Mouse (Mus musculus) embryonic facial prominence, embryonic 14.5 days (tissue): ENCODE data around the gene Lamtor2. TPM values are rescaled to one million over a fixed set of nuclear protein-coding genes. Genes with fewer than 3 reads are reported as not detected.
"Not testable (repeated sequence)": the region's sequence is repeated elsewhere in the genome, so short reads cannot be mapped to it uniquely, and the experiment has no call there.

ENCODE experiments used
- ATAC-seq: fragments of 200-750 bp; cut with Nextera tagmentation; 2 replicates; pipeline ENCODE4 v1.8.0; 2017; ENCODE audit warnings: low read depth, moderate number of reproducible peaks, moderate TSS enrichment
- DNase-seq: peaks from one replicate; pipeline ENCODE4 v3.0.0-alpha.2; 2015; ENCODE audit warnings: low spot score
- H3K27ac ChIP-seq: fragments of 300-500 bp; sonication (generic); replicated peaks from 2 replicates; pipeline ENCODE4 v1.5.1; 2014; ENCODE audit warnings: low read depth, mild to moderate bottlenecking, low read length, moderate library complexity
- H3K27me3 ChIP-seq: fragments of 300-500 bp; sonication (generic); replicated peaks from 2 replicates; pipeline ENCODE4 v1.6.1; 2014; ENCODE audit warnings: low read length; ENCODE audit not compliant: control insufficient read depth, insufficient read depth
- H3K36me3 ChIP-seq: fragments of 300-500 bp; sonication (generic); 2 replicates; pipeline ENCODE4 v1.6.1; 2014; ENCODE audit warnings: low read length, mixed read lengths; ENCODE audit not compliant: control insufficient read depth, insufficient read depth
- H3K4me1 ChIP-seq: fragments of 300-500 bp; sonication (generic); 2 replicates; pipeline ENCODE4 v1.6.1; 2014; ENCODE audit warnings: antibody characterized with exemption, low read length; ENCODE audit not compliant: control insufficient read depth, insufficient read depth
- H3K4me2 ChIP-seq: fragments of 300-500 bp; sonication (generic); 2 replicates; pipeline ENCODE4 v1.6.1; 2014; ENCODE audit warnings: low read depth, mild to moderate bottlenecking, low read length, moderate library complexity, mixed read lengths
- H3K4me3 ChIP-seq: fragments of 300-500 bp; sonication (generic); 2 replicates; pipeline ENCODE4 v1.5.1; 2014; ENCODE audit warnings: low read depth, mild to moderate bottlenecking, low read length
- H3K9ac ChIP-seq: fragments of 300-500 bp; sonication (generic); 2 replicates; pipeline ENCODE4 v1.6.1; 2014; ENCODE audit warnings: low read depth, mild to moderate bottlenecking, low read length, moderate library complexity, mixed read lengths
- H3K9me3 ChIP-seq: fragments of 300-500 bp; sonication (generic); 2 replicates; pipeline ENCODE4 v1.6.1; 2016; ENCODE audit warnings: low read length; ENCODE audit not compliant: control insufficient read depth
- WGBS: fragments of 180-500 bp; shearing (Covaris S2); extraction: QIAGEN DNeasy Blood & Tissue Kit; methylation state at CpG from one replicate; pipeline ENCODE4 v1.1.7; 2014; 5-methylcytosine and 5-hydroxymethylcytosine counted together
- polyA plus RNA-seq: library from polyadenylated mRNA; unstranded; fragments of >200 nt; fragmentation: Nextera tagmentation; extraction: Ambion mirVana; gene quantifications from 2 replicates; pipeline ENCODE4 v1.2.1, GENCODE M21; 2014

The Lamtor2 gene
- polyA plus RNA-seq, 1 experiment from 2014 or later = 107 TPM

DNA sequence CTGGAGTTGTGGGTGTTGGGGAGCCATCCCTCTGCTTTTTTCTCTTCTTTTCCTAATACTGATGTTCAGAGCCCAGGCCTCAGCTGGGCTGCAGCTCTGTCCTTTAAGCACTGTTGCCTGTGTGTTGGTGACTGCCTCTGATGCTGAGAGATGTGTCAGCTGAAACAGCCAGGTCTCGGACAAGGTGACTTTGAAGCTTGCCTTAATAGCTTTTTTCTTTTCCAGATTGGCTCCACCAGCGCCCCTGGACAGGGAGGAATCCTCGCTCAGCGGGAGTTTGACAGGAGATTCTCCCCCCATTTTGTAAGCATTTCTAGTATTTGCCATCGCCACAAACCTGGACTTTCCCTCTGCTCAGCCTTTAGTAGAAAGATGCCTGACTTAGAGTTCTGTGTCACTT is 33.8 kb upstream of the Lamtor2 start:
- no peak overlapping the region for H3K4me2 ChIP-seq
- no peak overlapping the region for H3K27ac ChIP-seq
- WGBS = 92% methylated on average over 5 of the region's 5 CpGs
- H3K9ac ChIP-seq = no peak overlapping the region
- peaks cover 65% of the 10 kb centered on the region for H3K36me3 ChIP-seq
- H3K4me1 ChIP-seq = peaks cover 7% of the 10 kb centered on the region; the same call in 1 of the 2 replicates
- no peak overlapping the region for H3K4me3 ChIP-seq
- ATAC-seq (no peak), DNase-seq (no peak)
- no peaks in the 10 kb centered on the region for H3K9me3 ChIP-seq
- no peaks in the 10 kb centered on the region for H3K27me3 ChIP-seq

- no peak overlapping the region for H3K4me2 ChIP-seq
- WGBS = 90% methylated on average over 6 of the region's 6 CpGs
- H3K4me3 ChIP-seq = no peak overlapping the region
- no peaks in the 10 kb centered on the region for H3K27me3 ChIP-seq
- peaks cover 5% of the 10 kb centered on the region; the same call in 1 of the 2 replicates for H3K4me1 ChIP-seq
- H3K27ac ChIP-seq = no peak overlapping the region
- no peak overlapping the region for H3K9ac ChIP-seq
- peaks cover 73% of the 10 kb centered on the region for H3K36me3 ChIP-seq
- DNase-seq = no peak
- no peaks in the 10 kb centered on the region for H3K9me3 ChIP-seq
- ATAC-seq = no peak
Observed at GRCm38 (mm10) chr3:88585769-88586168, 32.9 kb upstream of the Lamtor2 start.

DNA sequence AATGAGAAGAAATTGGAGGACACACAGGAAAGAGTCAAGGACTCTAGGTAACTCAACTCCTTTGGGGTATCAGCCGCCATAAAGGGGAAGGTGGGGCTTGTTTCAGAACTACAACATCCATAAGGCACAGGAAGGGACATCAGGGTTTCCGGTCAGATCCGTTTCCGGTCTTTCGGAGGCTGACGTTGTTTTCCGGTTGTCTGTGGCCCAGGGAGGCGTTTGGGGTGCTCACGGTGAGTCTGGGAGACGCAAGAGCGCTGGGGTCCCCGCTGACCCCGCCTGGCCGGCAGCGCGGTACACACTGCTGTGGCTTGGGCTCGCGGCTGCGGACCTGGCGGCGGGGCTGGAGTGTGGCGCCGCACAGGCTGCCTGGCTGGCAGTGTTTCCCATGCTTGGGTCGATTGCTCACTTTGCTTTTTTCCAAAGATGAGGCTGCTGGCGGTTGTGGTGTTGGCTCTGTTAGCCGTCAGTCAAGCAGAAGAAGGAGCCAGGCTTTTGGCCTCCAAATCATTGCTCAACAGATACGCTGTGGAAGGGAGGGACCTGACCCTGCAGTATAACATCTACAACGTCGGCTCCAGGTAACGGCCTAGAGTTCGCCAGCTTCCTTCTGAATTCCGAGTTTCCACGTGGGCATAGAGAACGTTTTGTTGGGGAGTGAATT is 26.7 kb upstream of the Lamtor2 start:
- H3K4me2 ChIP-seq = peak overlapping the region; percentile 60
- ATAC-seq (peak; percentile 82), DNase-seq (peak; percentile 93)
- peak overlapping the region; percentile 86 for H3K9ac ChIP-seq
- H3K27ac ChIP-seq = no peak overlapping the region; the same call in 1 of the 2 replicates
- no peaks in the 10 kb centered on the region for H3K27me3 ChIP-seq
- H3K36me3 ChIP-seq = peaks cover 36% of the 10 kb centered on the region
- H3K4me3 ChIP-seq = peak overlapping the region; percentile 81
- H3K9me3 ChIP-seq = no peaks in the 10 kb centered on the region
- whole genome bisulfite sequencing = 1% methylated on average over 33 of the region's 34 CpGs
- peaks cover 8% of the 10 kb centered on the region; the same call in 1 of the 2 replicates for H3K4me1 ChIP-seq

- no peak for ATAC-seq
- peak overlapping the region; percentile 81 for H3K4me3 ChIP-seq
- H3K9ac ChIP-seq = peak overlapping the region; percentile 86; the same call in 1 of the 2 replicates
- no peak overlapping the region for H3K27ac ChIP-seq
- no peak for DNase-seq
- no peaks in the 10 kb centered on the region for H3K9me3 ChIP-seq
- H3K27me3 ChIP-seq = no peaks in the 10 kb centered on the region
- H3K4me1 ChIP-seq = peaks cover 8% of the 10 kb centered on the region; the same call in 1 of the 2 replicates
- peak overlapping the region; percentile 60 for H3K4me2 ChIP-seq
- WGBS = 48% methylated on average over 8 of the region's 8 CpGs
- H3K36me3 ChIP-seq = peaks cover 30% of the 10 kb centered on the region
Observed at GRCm38 (mm10) chr3:88578498-88579424, 25.9 kb upstream of the Lamtor2 start.

- H3K27me3 ChIP-seq, H3K4me3 ChIP-seq, H3K9me3 ChIP-seq, H3K9ac ChIP-seq, H3K27ac ChIP-seq, ATAC-seq, DNase-seq, H3K4me1 ChIP-seq, H3K4me2 ChIP-seq: not testable (repeated sequence)
- WGBS = 82% methylated on average over 5 of the region's 5 CpGs
- H3K36me3 ChIP-seq = peaks cover 21% of the 10 kb centered on the region
Observed at GRCm38 (mm10) chr3:88577846-88578245, 25.0 kb upstream of the Lamtor2 start.

DNA sequence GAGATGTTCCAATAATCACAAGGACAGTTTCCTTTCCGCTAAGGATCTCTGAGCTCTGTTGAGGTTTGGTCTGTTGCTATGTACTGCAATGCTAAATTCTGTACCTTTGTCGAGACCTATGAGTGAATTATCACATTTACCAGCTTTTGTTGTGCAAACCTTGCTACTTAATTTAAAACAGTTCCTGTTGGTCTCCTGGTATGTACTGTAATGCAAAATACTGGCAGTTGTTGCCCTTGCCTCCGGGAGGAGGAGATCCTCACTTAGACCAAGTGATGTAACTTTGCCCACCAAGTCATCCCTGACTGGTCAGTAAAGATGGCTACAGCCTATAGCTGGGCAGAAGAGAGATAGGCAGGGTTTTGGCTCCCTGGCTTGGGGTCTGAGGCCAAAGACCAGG is 22.7 kb upstream of the Lamtor2 start, which contains the start of gene Ssr2:
Gene Ssr2, plus strand, starts transcription at position 337 of the 400 bp plus-strand sequence.
- Histone ChIP-seq H3K4me3 (no peak within 1 kb of the TSS), H3K4me1 (peaks cover 8% of the 10 kb centered on the region; the same call in 1 of the 2 replicates), H3K9ac (no peak within 1 kb of the TSS), H3K9me3 (no peaks in the 10 kb centered on the region), H3K36me3 (no peaks in the 10 kb centered on the region), H3K4me2 (no peak within 1 kb of the TSS), H3K27ac (no peak within 1 kb of the TSS), H3K27me3 (no peaks in the 10 kb centered on the region)
- 80% methylated on average over 3 of the region's 3 CpGs for WGBS
- ATAC-seq = no peak
- no peak for DNase-seq

DNA sequence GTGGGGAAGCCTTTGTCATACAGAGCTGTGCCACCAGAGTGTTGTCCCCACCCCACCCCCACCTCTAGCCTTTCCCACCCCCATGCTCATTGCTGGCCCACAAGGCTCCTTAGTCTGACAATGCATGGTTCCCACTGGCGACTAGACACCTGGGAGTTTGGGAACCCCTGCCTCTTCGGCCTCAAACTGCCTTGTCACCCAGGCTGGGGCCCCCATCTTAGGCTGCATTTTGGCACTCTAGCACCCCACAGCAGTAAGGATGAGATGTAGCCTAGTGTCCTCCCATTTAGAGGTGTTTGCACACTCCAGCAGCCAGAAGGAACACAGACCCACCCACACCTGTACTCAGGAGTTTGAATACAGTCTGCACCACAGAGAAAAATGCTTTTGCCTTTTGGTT is 20.9 kb upstream of the Lamtor2 start:
- WGBS = 85% methylated on average over 2 of the region's 2 CpGs
- H3K9me3 ChIP-seq = no peaks in the 10 kb centered on the region
- no peak overlapping the region for H3K4me3 ChIP-seq
- H3K27me3 ChIP-seq = no peaks in the 10 kb centered on the region
- no peak overlapping the region for H3K27ac ChIP-seq
- no peak overlapping the region for H3K4me2 ChIP-seq
- H3K9ac ChIP-seq = no peak overlapping the region
- peaks cover 15% of the 10 kb centered on the region for H3K36me3 ChIP-seq
- no peaks in the 10 kb centered on the region for H3K4me1 ChIP-seq
- DNase-seq (no peak), ATAC-seq (no peak)

DNA sequence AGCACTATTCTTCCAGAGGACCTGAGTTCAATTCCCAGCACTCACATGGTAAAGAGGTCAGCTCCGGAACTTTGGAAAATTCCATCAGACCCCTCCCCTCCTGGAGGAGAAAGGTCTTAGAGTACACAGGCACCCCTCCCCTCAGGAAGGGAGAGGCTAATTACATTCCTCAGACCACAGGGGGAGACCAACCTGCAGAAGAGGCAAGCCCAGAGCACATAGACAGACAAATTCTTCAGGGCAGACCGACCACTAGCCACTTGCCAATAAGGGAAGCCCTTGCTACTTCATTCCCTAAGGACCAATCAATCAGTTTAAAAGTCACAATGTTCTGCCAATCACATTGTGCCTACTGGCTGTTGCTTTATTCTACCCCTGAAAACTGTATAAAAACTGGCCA is 20.0 kb upstream of the Lamtor2 start:
- no peak overlapping the region for H3K4me3 ChIP-seq
- DNase-seq (no peak), ATAC-seq (no peak)
- H3K4me2 ChIP-seq = no peak overlapping the region
- peaks cover 25% of the 10 kb centered on the region for H3K36me3 ChIP-seq
- H3K27ac ChIP-seq = no peak overlapping the region
- no peaks in the 10 kb centered on the region for H3K9me3 ChIP-seq
- no peak overlapping the region for H3K9ac ChIP-seq
- H3K4me1 ChIP-seq = no peaks in the 10 kb centered on the region
- 74% methylated on average over 2 of the region's 2 CpGs for WGBS
- no peaks in the 10 kb centered on the region for H3K27me3 ChIP-seq
